Mouse (Mus musculus) gastrocnemius, postnatal 14 days (tissue): ENCODE data around the gene Lst1. TPM values are rescaled to one million over a fixed set of nuclear protein-coding genes. Genes with fewer than 3 reads are reported as not detected.

Experiments
- DNase-seq: peaks from one replicate; pipeline ENCODE4 v3.0.0; 2021; ENCODE audit warnings: mixed read lengths
- intact Hi-C: fragments of 180-260 bp; cut with DNase I; formaldehyde crosslinking; loops from one replicate; pipeline ENCODE4 v1.15.1; 2025; ENCODE audit warnings: low total_unique reads
- microRNA-seq, 2 experiments: library from miRNA; unstranded; fragments of <30 nt; microRNA quantifications; one replicate each; pipeline ENCODE4 v1.2.0; 2021
- total RNA-seq, 2 experiments: library from RNA; stranded (reverse); gene quantifications; 2 replicates each; pipeline ENCODE4 v1.2.3; 2021

Lst1 gene
- total RNA-seq, 2 experiments from 2014 or later: 1.5 to 2.8 TPM

DNA sequence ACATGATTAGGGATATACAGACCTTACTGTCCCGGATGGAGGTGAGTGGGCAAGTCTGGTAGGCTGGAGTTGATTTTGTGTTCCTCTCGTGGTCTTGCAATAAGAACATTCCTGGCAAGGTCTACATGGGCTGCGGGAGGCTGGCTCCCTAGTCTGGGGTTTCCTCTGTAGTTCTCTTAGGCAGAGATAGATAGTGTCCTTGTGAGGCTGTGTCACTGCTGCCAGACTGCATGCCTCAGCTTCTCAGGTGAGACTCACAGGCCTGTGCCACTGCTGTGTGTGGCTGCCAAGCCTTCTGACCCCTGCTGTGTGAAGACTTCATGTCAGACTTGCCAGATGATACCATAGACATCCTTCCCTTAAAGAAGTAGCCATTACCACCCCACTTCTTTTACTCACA is 49.0 kb downstream of the Lst1 start:
- intact Hi-C loops: no loop called here
- no peak for DNase-seq

DNA sequence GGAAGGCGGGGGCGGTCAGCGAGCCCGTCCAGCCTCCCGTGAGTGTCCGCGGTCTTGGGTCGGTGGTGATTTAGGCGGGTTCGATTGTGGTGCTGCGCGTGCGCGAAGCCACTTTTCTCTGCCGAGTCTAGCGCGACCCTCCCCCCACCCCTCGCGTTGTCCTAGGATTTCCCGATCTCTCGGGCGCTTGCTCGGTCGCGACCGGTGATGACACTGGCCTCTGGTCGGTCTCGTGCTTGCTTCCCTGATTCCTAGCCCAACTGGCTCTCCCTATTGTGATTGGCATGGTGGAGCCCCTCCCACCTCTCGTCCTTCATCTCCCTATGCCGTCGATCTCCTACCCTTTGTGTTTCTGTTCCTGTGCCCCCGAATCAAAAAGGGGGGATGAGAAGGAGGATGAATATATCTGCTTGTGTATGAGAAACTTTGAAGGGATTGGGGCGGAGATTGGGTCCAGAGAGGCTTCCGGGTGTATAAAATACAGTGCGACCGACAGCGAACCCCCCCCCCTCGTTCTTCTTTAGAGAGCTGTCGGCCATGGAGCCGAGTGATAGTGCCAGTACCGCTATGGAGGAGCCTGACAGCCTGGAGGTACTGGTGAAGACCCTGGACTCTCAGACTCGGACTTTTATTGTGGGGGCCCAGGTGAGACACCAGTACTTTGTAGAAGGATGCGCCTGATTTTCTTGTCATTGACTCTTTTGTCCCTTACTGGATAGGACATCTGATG is 52.5 kb downstream of the Lst1 start:
- DNase-seq: no peak
- intact Hi-C loops: no loop called here

Small RNAs within 50 kb of the gene (microRNA-seq; reads per million reads assigned to microRNA genes)
- 0 reads per million in 2 experiments for gene Mir6973a
- 0 to 0.32 reads per million in 2 experiments for gene Mir6974

Other genes starting within 250 kb of the Lst1 start
- 1 to 10 TPM; 2.6 to 5.9 TPM for gene Hspa1b, start 229.2 kb downstream of the Lst1 start, total RNA-seq
- not detected for gene Gm20481, start 218.5 kb downstream of the Lst1 start, total RNA-seq
- gene Hspa1a, start 216.3 kb downstream of the Lst1 start, total RNA-seq: 1 to 10 TPM; 3.8 to 6.8 TPM
- gene Hspa1l, start 215.7 kb downstream of the Lst1 start, total RNA-seq: 10 to 100 TPM; 11.6 to 14.8 TPM
- 10 to 100 TPM; 19.5 to 20.1 TPM for gene Lsm2, start 206.6 kb downstream of the Lst1 start, total RNA-seq
- 10 to 100 TPM; 26.8 to 29.2 TPM for gene Vars, start 187.5 kb downstream of the Lst1 start, total RNA-seq
- 1 to 10 TPM; 3.7 to 3.9 TPM for gene Vwa7, start 171.9 kb downstream of the Lst1 start, total RNA-seq
- 1 to 10 TPM in 1 of 2 experiments, under 1 TPM in 1; 0.38 to 1.5 TPM for gene Sapcd1, start 160.4 kb downstream of the Lst1 start, total RNA-seq
- under 1 TPM; 0.84 to 0.94 TPM for gene Msh5, start 141.7 kb downstream of the Lst1 start, total RNA-seq
- 10 to 100 TPM; 28.3 to 32.5 TPM for gene Clic1, start 138.5 kb downstream of the Lst1 start, total RNA-seq
- gene Ddah2, start 129.4 kb downstream of the Lst1 start, total RNA-seq: 10 to 100 TPM; 23.4 to 32.2 TPM
- not detected for gene Ly6g6c, start 123.1 kb downstream of the Lst1 start, total RNA-seq
- not detected for gene Mpig6b, start 122.3 kb downstream of the Lst1 start, total RNA-seq
- gene Ly6g6e, start 111.5 kb downstream of the Lst1 start, total RNA-seq: not detected
- under 1 TPM; 0.64 TPM for gene Ly6g6d, start 110.4 kb downstream of the Lst1 start, total RNA-seq
- gene Ly6g6f, start 102.8 kb downstream of the Lst1 start, total RNA-seq: not detected
- gene Abhd16a, start 99.2 kb downstream of the Lst1 start, total RNA-seq: 10 to 100 TPM; 52.8 to 58.5 TPM
- gene Ly6g5c, start 80.2 kb downstream of the Lst1 start, total RNA-seq: not detected
- under 1 TPM; 0.27 to 0.37 TPM for gene Ly6g5b, start 73.0 kb downstream of the Lst1 start, total RNA-seq
- 1 to 10 TPM; 7.0 to 7.9 TPM for gene Gpank1, start 67.0 kb downstream of the Lst1 start, total RNA-seq
- gene Csnk2b, start 66.4 kb downstream of the Lst1 start, total RNA-seq: 100 to 1,000 TPM; 156 to 166 TPM
- gene D17H6S53E, start 62.1 kb downstream of the Lst1 start, total RNA-seq: 10 to 100 TPM; 14.4 to 16.1 TPM
- gene Apom, start 56.4 kb downstream of the Lst1 start, total RNA-seq: not detected
- 100 to 1,000 TPM; 193 to 200 TPM for gene Bag6, start 53.3 kb downstream of the Lst1 start, total RNA-seq
- 100 to 1,000 TPM; 102 to 118 TPM for gene Prrc2a, start 23.5 kb downstream of the Lst1 start, total RNA-seq
- gene Aif1, start 12.4 kb downstream of the Lst1 start, total RNA-seq: under 1 TPM; 0.71 to 0.90 TPM
- under 1 TPM in 1 of 2 experiments, not detected in 1; 0.31 TPM for gene Ltb, start 6.0 kb upstream of the Lst1 start, total RNA-seq
- gene Tnf, start 13.6 kb upstream of the Lst1 start, total RNA-seq: under 1 TPM; 0.24 to 0.68 TPM
- gene Lta, start 16.9 kb upstream of the Lst1 start, total RNA-seq: under 1 TPM; 0.42 to 0.78 TPM
- gene Gm16181, start 32.4 kb upstream of the Lst1 start, total RNA-seq: not detected
- 1 to 10 TPM; 2.3 to 2.7 TPM for gene Atp6v1g2, start 45.2 kb upstream of the Lst1 start, total RNA-seq
- 1 to 10 TPM; 7.6 to 7.9 TPM for gene Nfkbil1, start 47.4 kb upstream of the Lst1 start, total RNA-seq
- 100 to 1,000 TPM in 1 of 2 experiments, 10 to 100 TPM in 1; 85.3 to 103 TPM for gene Ddx39b, start 53.3 kb upstream of the Lst1 start, total RNA-seq
- gene H2-D1, start 74.3 kb upstream of the Lst1 start, total RNA-seq: 10 to 100 TPM; 34.3 to 40.7 TPM
- gene H2-Q1, start 132.0 kb upstream of the Lst1 start, total RNA-seq: under 1 TPM; 0.18 to 0.47 TPM
- gene H2-Q2, start 153.8 kb upstream of the Lst1 start, total RNA-seq: under 1 TPM; 0.33 to 0.58 TPM
- gene H2-Q4, start 191.2 kb upstream of the Lst1 start, total RNA-seq: 1 to 10 TPM; 3.0 to 4.1 TPM
- under 1 TPM in 1 of 2 experiments, not detected in 1; 0.10 TPM for gene H2-Q6, start 236.4 kb upstream of the Lst1 start, total RNA-seq